Comparison of ENCODE assay signal across 13 mouse cellular contexts in the genomic region with DNA sequence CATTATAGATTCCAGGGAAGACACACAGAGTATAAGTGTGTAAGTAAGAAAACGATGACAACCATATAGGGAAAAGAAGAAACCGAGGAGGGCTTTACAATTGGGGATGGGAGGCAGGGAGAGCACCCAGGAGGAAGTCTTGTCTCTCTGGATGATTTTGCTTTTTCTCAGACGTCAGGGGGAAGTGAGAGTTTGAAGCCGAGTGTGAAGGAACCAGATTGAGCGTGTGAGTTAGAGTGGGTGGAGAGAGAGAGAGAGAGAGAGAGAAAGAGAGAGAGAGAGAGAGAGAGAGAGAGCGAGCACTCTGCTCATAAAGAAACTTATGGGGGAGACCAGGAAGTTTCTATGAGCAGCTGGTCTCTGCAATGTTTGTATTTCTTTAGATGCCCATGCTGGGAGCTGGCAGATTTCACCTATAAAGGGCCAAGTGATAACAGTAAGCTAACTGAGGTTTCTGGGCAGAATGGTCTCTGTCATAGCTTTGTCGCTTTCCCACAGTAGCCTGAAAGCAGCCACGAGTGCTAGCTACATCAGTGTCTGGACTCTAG. TPM values are rescaled to one million over a fixed set of nuclear protein-coding genes. Genes with fewer than 3 reads are reported as not detected.
A peak's percentile ranks its signal among the peaks of the same experiment; 100 is the strongest.
DNase-seq lines count a peak whose midpoint lies in the region; ATAC-seq and TF ChIP-seq lines count a peak whose summit lies in the region.
"Had no signal": no experiment of that assay in that cellular context is flagged by ENCODE, and none has a peak within 500 bp of the region (broad histone marks: within the 10 kb centered on the region; RNA-seq: fewer than 3 reads in every experiment).

No protein-coding gene starts in this region.

- H3K36me3 ChIP-seq in hindbrain, embryonic 13.5 days: peaks cover 5% of the 10 kb centered on the region
- peaks cover 4% of the 10 kb centered on the region; the same call in 1 of the 2 replicates for H3K36me3 ChIP-seq in hindbrain, embryonic 16.5 days (ENCODE audit: control insufficient read depth, insufficient read depth, low read length)
- peaks cover 3% of the 10 kb centered on the region for H3K36me3 ChIP-seq in liver, embryonic 14.5 days (replicated peaks; ENCODE audit: control insufficient read depth, insufficient read depth, low read depth)

- peaks cover 19% of the 10 kb centered on the region for H3K4me1 ChIP-seq in hindbrain, embryonic 13.5 days (replicated peaks)
- peaks cover 5% of the 10 kb centered on the region for H3K4me1 ChIP-seq in hindbrain, embryonic 16.5 days (ENCODE audit: control insufficient read depth, insufficient read depth, low read depth, low read length)
- H3K4me1 ChIP-seq in liver, embryonic 14.5 days (replicated peaks; ENCODE audit: control insufficient read depth in 2 of 2, insufficient read depth in 2 of 2, low read length in 1 of 2): peaks cover 43 to 51% of the 10 kb centered on the region in 2 experiments
- H3K4me1 ChIP-seq: forebrain, embryonic 15.5 days had no signal

- peak; percentile 5 for DNase-seq in spleen, adult 12 weeks (ENCODE audit: low spot score)
- no peak for DNase-seq in spleen, postnatal 14 days (ENCODE audit: low spot score in 2 of 2)
- DNase-seq in liver, embryonic 14.5 days (ENCODE audit: low read depth in 3 of 3, low spot score in 3 of 3): no peak
- no peak for DNase-seq in c-Kit-positive CD71-positive TER-119-positive erythroid progenitor cells, embryonic 14.5 days (ENCODE audit: low spot score)
- no peak for DNase-seq in kidney, postnatal 36 days
- no peak for DNase-seq in heart, postnatal 36 days
- DNase-seq: gastrocnemius, postnatal 14 days; lung, embryonic 14.5 days; spleen, adult 18-20 months had no signal

- intact Hi-C loops in heart, postnatal 36 days (cut with DNase I): no loop called here

- TF ChIP-seq CTCF in liver, embryonic 14.5 days (IDR thresholded peaks at IDR 0.05; ENCODE audit: low read depth): no peak

- no peak for TF ChIP-seq EP300 in liver, embryonic 14.5 days (IDR thresholded peaks at IDR 0.05; ENCODE audit: low read depth)

- H3K4me2 ChIP-seq in hindbrain, embryonic 13.5 days: no peak overlapping the region
- H3K4me2 ChIP-seq in hindbrain, embryonic 16.5 days (ENCODE audit: low read length): no peak overlapping the region
- H3K4me2 ChIP-seq in liver, embryonic 14.5 days (ENCODE audit: low read depth): no peak overlapping the region
- H3K4me2 ChIP-seq: forebrain, embryonic 15.5 days; lung, embryonic 14.5 days had no signal

- peak overlapping the region; percentile 18; the same call in 1 of the 2 replicates for H3K27ac ChIP-seq in hindbrain, embryonic 13.5 days
- no peak overlapping the region for H3K27ac ChIP-seq in hindbrain, embryonic 16.5 days (ENCODE audit: low read depth, low read length)
- H3K27ac ChIP-seq in liver, embryonic 14.5 days: peak overlapping the region; percentile 19
- H3K27ac ChIP-seq: forebrain, embryonic 15.5 days had no signal

- H3K27me3 ChIP-seq in hindbrain, embryonic 13.5 days: no peaks in the 10 kb centered on the region
- no peaks in the 10 kb centered on the region for H3K27me3 ChIP-seq in hindbrain, embryonic 16.5 days (replicated peaks; ENCODE audit: control insufficient read depth, insufficient read depth, low read length)
- H3K27me3 ChIP-seq in liver, embryonic 14.5 days (ENCODE audit: control insufficient read depth, insufficient read depth, low read length): no peaks in the 10 kb centered on the region
- H3K27me3 ChIP-seq: forebrain, embryonic 15.5 days had no signal

- no peaks in the 10 kb centered on the region for H3K9me3 ChIP-seq in hindbrain, embryonic 13.5 days
- no peaks in the 10 kb centered on the region for H3K9me3 ChIP-seq in hindbrain, embryonic 16.5 days (ENCODE audit: control insufficient read depth, low read length)
- H3K9me3 ChIP-seq in liver, embryonic 14.5 days (ENCODE audit: control insufficient read depth, low read length): no peaks in the 10 kb centered on the region
- H3K9me3 ChIP-seq: forebrain, embryonic 15.5 days had no signal

- no peak for ATAC-seq in hindbrain, embryonic 13.5 days (ENCODE audit: low FRiP score)
- no peak for ATAC-seq in hindbrain, embryonic 16.5 days
- no peak for ATAC-seq in liver, embryonic 14.5 days (ENCODE audit: insufficient read depth)
- ATAC-seq: forebrain, embryonic 15.5 days had no signal

- H3K9ac ChIP-seq in hindbrain, embryonic 13.5 days: no peak overlapping the region
- H3K9ac ChIP-seq in hindbrain, embryonic 16.5 days (ENCODE audit: low read depth, low read length): no peak overlapping the region
- H3K9ac ChIP-seq in liver, embryonic 14.5 days (replicated peaks): no peak overlapping the region
- H3K9ac ChIP-seq: forebrain, embryonic 15.5 days; lung, embryonic 14.5 days had no signal

- H3K4me3 ChIP-seq in hindbrain, embryonic 13.5 days: no peak overlapping the region
- no peak overlapping the region for H3K4me3 ChIP-seq in hindbrain, embryonic 16.5 days (ENCODE audit: low read length)
- no peak overlapping the region for H3K4me3 ChIP-seq in liver, embryonic 14.5 days (ENCODE audit: insufficient read depth in 1 of 2, low read depth in 2 of 2, low read length in 2 of 2)
- H3K4me3 ChIP-seq: forebrain, embryonic 15.5 days had no signal

- WGBS in hindbrain, embryonic 13.5 days: 88% methylated on average over 8 of the region's 8 CpGs
- WGBS in hindbrain, embryonic 16.5 days: 86% methylated on average over 8 of the region's 8 CpGs
- WGBS in liver, embryonic 14.5 days (ENCODE audit: insufficient replicate concordance): 57% methylated on average over 8 of the region's 8 CpGs

RNA-seq across cellular contexts. Expression of gene Tnfrsf21, which starts 16.2 kb away (rescaled TPM):
- 62.6 and 62.8 TPM in 2 replicates for polyA plus RNA-seq in hindbrain, embryonic 13.5 days (2015; fragmentation: Nextera tagmentation; extraction: Ambion mirVana)
- 83.0 and 88.1 TPM in 2 replicates for polyA plus RNA-seq in hindbrain, embryonic 16.5 days (2015; fragmentation: Nextera tagmentation; extraction: Ambion mirVana)
- 16.7 and 17.0 TPM in 2 replicates for polyA plus RNA-seq in liver, embryonic 14.5 days (2012; rRNA removed)
- polyA plus RNA-seq in liver, embryonic 14.5 days (2014; fragmentation: Nextera tagmentation; extraction: Ambion mirVana): 21.2 and 23.9 TPM in 2 replicates
- 10 to 100 TPM; 11.9 to 12.2 TPM for total RNA-seq in heart, postnatal 36 days (2021)
- total RNA-seq: MEL had no signal
